Mouse (Mus musculus): ENCODE results near the gene Cysltr2. TPM values are rescaled to one million over a fixed set of nuclear protein-coding genes. Genes with fewer than 3 reads are reported as not detected.
A peak's percentile ranks its signal among the peaks of the same experiment; 100 is the strongest.

Cysltr2 gene
- polyA plus RNA-seq, 1 experiment from 2014 or later = 1.0 TPM

DNA sequence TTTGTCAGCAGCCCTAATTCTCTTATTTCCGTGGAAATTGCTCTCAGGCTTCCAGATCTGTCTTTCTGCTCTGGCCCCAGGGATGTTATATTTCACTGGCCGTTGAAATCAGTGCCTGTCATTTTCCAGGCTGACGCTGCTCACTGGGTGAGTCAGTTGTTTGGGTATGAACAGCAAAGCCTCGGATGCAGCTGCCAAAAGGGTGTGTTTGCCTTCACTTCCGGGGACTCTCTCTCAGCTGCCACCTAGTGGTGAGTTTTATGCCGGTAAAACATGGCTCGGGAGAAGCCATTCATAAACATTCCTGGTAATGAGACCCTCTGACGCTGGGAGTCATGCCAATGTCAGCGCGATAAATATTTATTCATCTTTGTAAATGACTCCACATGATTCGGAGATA lies 65.5 kb downstream of the Cysltr2 start:
- Histone ChIP-seq H3K9me3 (no peaks in the 10 kb centered on the region), H3K9ac (no peak overlapping the region), H3K27ac (no peak overlapping the region), H3K36me3 (no peaks in the 10 kb centered on the region), H3K27me3 (no peaks in the 10 kb centered on the region), H3K4me2 (peak overlapping the region; percentile 51), H3K4me3 (peak overlapping the region; percentile 19; the same call in 1 of the 2 replicates), H3K4me1 (peaks cover 15% of the 10 kb centered on the region; the same call in 1 of the 2 replicates)
- 6% methylated on average over 11 of the region's 11 CpGs for WGBS
- peak; percentile 87; the same call in 1 of the 2 replicates for ATAC-seq (ENCODE audit: borderline replicate concordance, extremely low read depth, low FRiP score, low TSS enrichment)

DNA sequence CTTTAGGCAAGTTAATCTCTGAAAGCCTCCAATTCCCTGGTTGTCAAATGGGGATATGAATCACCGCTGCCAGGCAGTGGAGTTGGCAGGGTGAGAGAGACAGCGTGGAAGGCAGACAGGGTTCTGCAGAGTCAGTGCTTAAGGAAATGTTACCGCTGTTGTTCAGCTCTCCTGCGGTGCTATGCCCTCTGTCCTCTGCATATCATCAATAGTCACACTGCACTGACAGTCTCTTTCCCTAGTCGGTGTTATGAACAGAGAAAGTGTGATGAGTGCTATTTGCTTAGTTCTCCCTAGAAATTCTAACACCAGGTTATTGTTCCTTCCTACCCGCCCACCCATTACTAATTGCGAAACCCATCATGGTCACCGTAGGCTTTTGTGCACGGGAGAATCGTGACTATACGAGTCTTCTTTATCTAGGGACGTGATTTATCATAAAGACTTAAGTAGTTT lies 65.9 kb downstream of the Cysltr2 start:
- H3K27ac ChIP-seq = no peak overlapping the region
- H3K9ac ChIP-seq = no peak overlapping the region
- no peaks in the 10 kb centered on the region for H3K36me3 ChIP-seq
- 48% methylated on average over 12 of the region's 12 CpGs for WGBS
- H3K4me3 ChIP-seq = peak overlapping the region; percentile 19; the same call in 1 of the 2 replicates
- no peaks in the 10 kb centered on the region for H3K9me3 ChIP-seq
- peak overlapping the region; percentile 51 for H3K4me2 ChIP-seq
- no peak; the same call in 1 of the 2 replicates for ATAC-seq (ENCODE audit: borderline replicate concordance, extremely low read depth, low FRiP score, low TSS enrichment)
- no peaks in the 10 kb centered on the region for H3K27me3 ChIP-seq
- peaks cover 15% of the 10 kb centered on the region; the same call in 1 of the 2 replicates for H3K4me1 ChIP-seq

DNA sequence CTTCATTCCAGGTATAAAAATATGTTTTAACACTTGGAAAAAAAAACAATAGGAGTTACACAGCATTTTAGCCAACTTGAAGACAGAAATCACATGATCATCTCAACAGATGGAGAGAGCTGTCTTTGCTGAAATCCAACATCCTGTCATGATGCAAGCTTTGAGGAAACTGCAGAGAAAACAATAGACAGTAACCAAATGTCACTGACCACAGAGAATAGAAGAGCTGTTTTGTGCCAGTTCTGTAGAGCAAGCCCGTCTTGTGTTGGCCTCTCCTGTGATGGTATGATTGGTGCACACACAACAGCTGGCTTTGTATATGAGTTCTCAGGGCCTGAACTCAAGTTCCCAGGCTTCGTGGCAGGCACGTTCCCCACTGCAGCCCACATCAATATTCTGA lies 68.2 kb downstream of the Cysltr2 start:
- Histone ChIP-seq H3K36me3 (no peaks in the 10 kb centered on the region), H3K9ac (no peak overlapping the region), H3K27ac (no peak overlapping the region), H3K4me2 (no peak overlapping the region), H3K27me3 (no peaks in the 10 kb centered on the region), H3K4me3 (no peak overlapping the region), H3K9me3 (no peaks in the 10 kb centered on the region), H3K4me1 (peaks cover 15% of the 10 kb centered on the region; the same call in 1 of the 2 replicates)
- 51% methylated on average over 3 of the region's 3 CpGs for WGBS
- no peak for ATAC-seq (ENCODE audit: borderline replicate concordance, extremely low read depth, low FRiP score, low TSS enrichment)

DNA sequence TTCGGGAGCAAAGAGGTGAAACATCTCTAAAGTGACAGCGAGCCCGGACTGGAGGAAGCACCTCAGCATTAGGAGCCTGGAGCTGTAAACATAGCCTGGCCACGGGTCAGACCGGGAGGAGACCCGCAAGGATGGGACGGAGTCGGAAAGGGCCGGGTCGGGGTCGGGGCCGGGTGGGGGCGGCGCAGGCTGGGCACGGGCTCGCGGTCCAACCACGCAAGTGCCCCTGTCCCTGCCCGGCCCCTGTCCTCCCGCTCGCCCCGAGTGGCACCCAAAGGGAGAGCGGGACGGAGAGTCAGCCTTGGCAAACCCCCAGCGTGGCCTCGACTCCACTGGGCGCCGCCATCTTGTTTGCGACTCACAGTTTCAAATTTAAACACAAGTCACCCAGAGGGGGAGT lies 68.8 kb downstream of the Cysltr2 start:
- no peaks in the 10 kb centered on the region for H3K36me3 ChIP-seq
- 93% methylated on average over 29 of the region's 29 CpGs for WGBS

DNA sequence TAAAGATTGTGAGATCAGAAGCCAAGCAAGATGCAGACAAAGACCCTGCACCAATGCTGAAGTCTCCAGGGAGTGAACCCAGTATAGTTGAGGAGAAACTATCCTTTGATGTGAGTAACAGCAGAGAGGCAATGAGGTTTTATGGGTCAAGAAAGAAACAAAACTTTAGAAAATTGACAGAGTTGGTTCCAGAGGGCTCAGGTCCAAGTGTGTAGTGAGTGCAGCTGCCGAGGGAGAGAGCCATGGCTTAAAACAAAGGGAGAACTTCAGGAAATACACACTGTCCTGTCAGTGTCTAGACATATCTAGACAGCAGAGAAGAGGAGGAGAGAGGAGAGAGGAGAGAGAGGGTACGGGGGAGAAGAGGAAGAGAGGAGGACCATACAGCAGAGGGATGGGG lies 72.8 kb downstream of the Cysltr2 start:
- Histone ChIP-seq H3K9ac (no peak overlapping the region), H3K27ac (no peak overlapping the region), H3K4me2 (no peak overlapping the region), H3K4me1 (no peaks in the 10 kb centered on the region), H3K27me3 (no peaks in the 10 kb centered on the region), H3K36me3 (no peaks in the 10 kb centered on the region), H3K9me3 (no peaks in the 10 kb centered on the region), H3K4me3 (no peak overlapping the region)
- ATAC-seq (ENCODE audit: borderline replicate concordance, extremely low read depth, low FRiP score, low TSS enrichment) = no peak
- 45% methylated on average over 2 of the region's 2 CpGs for WGBS

More for the DNA sequence above, 68.8 kb downstream of the Cysltr2 start:
- Histone ChIP-seq H3K27me3 (no peaks in the 10 kb centered on the region), H3K4me3 (no peak overlapping the region), H3K4me1 (peaks cover 13% of the 10 kb centered on the region; the same call in 1 of the 2 replicates), H3K4me2 (no peak overlapping the region), H3K9ac (no peak overlapping the region), H3K27ac (no peak overlapping the region), H3K9me3 (no peaks in the 10 kb centered on the region)
- no peak for ATAC-seq (ENCODE audit: borderline replicate concordance, extremely low read depth, low FRiP score, low TSS enrichment)

Other genes with a start within 250 kb of the Cysltr2 start
- 110 and 121 TPM in 2 replicates for gene Rcbtb2, start 73.9 kb upstream of the Cysltr2 start, polyA plus RNA-seq (2015; fragmentation: Nextera tagmentation; extraction: Ambion mirVana)
- 14.4 TPM in 2 replicates for gene Lpar6, start 188.8 kb upstream of the Cysltr2 start, polyA plus RNA-seq (2015; fragmentation: Nextera tagmentation; extraction: Ambion mirVana)